Mouse (Mus musculus) left cerebral cortex, postnatal 25 days (tissue): Measurements from ENCODE around the gene Hoxc5. TPM values are rescaled to one million over a fixed set of nuclear protein-coding genes. Genes with fewer than 3 reads are reported as not detected.

ENCODE experiments used
- DNase-seq, 2 experiments: peaks; one replicate each; pipeline ENCODE4 v3.0.0; 2022; ENCODE audit warnings: low spot score in 2 of 2, mixed read lengths in 1 of 2
- intact Hi-C: fragments of 180-260 bp; cut with DNase I; formaldehyde crosslinking; loops from one replicate; pipeline ENCODE4 v1.15.1; 2025
- total RNA-seq, 2 experiments: library from RNA; stranded (reverse); gene quantifications; 2 replicates each; pipeline ENCODE4 v1.2.3; 2021

Hoxc5 gene
- total RNA-seq, 2 experiments from 2014 or later, result not detected

DNA sequence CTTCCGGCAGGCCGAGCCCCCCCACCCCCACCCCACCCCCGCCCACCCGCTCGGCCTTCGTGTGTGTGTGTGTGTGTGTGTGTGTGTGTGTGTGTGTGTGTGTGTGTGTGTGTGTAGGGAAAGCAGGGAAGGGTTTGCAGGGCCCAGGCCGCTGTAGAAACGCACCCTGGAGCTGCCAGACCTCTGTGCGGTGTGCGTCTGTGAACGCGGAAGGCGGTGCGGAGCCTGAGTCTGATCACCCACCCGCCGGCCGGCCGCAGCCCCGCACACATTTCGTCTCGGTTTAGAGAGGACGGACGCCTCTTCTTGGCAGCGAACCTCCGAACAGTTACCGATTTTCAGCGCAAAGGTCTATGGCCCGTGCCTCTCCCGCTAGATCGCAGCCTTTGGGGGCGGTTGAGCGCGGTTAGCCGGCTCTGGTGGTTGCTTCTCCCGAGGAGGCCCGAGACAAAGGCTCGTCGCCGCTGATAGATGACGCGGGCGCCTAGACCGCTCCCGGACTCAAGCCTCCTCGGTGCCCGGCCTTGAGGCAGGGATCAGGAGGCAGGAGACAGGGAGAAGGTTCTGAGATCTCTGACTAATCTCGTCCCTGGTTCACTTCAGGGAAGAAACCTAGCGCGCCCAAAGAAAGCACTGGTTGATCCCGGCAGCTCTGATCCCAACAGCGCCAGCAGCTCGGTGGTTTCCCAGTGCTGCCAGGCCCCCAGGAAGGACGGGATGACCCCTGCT lies 24.3 kb upstream of the Hoxc5 start:
- intact Hi-C loops, result no loop called here
- no peak for DNase-seq

DNA sequence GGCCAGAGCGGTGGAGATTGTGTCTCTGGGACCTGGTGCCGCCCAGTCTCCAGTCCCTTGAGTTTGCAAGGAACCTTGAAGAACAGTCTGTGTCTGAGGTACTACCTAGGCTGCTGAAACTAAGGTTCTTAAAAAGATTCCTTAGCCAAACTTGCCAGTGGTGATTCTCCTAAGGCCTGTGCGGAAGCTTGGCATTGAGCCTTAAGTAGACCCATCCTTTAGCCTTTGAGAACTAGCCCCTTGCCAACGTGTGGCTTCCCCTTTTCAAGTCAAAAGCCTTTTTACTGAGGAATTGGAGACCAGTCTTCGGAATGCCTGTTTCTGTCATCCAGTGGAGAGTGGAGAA lies 23.8 kb upstream of the Hoxc5 start:
- intact Hi-C loops, result no loop called here
- DNase-seq, result no peak

DNA sequence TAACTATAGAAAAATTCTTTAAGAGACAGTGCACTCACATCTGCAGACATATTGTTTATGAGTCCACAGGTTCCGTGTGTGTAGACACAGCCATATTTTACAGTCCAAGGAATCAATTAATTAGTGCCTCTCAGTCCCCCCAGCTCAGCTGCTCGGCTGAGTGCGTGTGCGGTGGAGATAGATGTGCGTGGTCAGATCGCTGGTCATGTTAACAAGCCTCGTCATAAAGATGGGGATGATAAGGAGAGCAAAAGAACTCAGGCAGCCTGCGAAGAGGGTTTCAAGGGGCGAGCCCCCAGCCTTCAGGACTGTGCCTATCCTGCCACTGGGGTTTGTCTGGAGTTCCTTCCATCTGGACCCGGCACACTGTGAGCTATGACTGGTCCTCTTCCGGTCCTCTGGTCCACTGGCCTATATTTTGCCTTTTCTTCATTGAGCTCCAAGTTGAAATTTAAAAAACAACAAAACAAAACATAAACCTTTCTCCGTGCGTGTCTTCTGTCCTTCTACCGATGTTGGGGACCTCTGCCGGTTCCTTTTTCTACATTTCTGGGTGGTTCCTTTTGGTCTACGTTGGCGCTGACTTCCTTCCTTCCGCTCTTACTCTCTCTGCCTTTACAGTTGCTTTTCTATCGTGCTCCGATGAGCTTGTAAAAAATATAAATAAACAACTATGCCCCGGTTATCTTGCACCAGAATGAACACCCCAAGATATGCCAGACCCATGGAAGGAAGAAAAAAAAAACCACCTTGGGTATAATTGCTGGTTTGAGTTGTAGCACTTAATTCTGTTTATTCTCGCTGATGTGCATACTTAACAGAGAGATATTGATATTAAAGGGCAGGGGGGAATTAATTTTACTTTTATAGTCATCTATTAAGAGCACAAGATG lies 21.8 kb upstream of the Hoxc5 start:
- DNase-seq, result no peak
- intact Hi-C loops, result no loop called here

DNA sequence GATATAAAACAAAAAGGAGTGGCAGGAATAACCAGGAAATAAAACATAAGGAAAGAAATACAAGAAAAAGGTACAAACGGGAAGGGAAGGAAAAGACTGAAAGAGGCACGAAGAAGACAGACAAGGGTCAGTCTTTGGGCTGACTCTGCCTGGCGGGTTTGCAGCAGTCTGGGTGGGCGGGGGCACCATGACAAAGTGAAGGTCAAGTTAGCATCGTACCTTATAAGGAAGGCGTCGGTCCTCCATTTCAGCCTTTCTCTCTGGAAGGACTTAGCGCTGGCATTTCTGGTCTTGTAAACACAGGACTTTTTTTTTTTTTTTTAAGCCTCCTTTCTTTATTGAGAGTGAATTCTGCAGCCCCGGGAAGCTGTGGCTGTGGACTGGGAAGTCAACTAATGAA lies 20.0 kb upstream of the Hoxc5 start:
- intact Hi-C loops, result no loop called here
- no peak for DNase-seq

DNA sequence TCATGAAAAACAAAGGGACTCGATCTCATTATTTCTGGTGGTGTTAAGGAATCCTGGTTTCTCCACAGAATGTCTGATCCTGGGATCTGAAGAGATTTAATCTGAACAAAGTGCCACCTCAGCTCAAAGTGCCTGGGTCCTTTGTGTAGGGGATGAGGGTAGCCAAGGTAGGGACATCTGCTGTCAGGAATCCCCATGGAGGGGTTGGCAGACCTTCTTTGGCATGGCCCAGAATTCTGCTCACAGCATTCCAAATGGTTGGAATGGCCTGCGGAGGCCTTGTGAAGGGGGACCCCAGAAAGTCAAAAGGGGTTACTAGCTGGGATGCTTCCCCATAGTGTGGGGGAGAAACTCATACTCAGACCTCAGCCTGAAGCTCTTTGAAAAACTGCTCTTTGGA lies 18.4 kb upstream of the Hoxc5 start:
- intact Hi-C loops, result no loop called here
- DNase-seq, result no peak

DNA sequence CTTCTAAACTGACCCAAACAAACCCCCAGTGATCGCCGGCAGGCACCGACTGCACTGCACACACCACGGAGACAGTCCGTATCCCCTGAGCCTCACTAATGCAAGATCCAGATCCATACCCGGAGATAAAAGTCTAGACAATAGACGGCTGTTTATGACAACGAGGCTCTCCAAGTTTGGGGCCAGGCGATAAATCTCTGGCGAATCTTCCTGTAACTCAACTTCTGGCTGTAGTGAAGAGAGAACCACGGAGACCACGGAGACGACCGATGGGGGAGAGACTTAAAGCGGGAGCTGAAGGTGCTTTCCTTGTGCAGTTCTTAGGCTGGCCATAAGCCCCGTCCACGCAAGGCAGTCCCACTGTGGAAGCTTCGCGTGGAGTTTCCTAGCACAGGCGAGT lies 17.5 kb upstream of the Hoxc5 start:
- no peak for DNase-seq
- intact Hi-C loops, result no loop called here

DNA sequence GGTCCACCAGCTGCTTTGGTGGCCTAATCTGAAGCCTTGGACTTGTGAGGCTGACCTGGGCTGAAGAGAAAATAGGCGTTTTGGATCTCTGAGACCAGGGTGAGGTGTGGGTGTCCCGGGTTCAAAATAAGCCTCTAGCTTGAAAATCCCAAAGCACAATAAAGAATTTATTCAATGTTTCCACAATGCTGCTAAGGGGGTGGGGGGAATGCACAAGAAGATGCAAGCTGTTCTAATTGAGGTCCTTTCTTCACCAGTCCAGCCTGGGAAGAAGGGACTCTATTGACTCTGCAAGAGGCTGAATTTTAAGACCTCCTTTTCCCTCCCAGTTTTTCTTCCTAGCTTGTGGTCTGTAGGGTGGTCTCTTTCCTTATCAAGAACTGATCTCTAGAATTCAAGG lies 16.4 kb upstream of the Hoxc5 start:
- intact Hi-C loops, result no loop called here

DNA sequence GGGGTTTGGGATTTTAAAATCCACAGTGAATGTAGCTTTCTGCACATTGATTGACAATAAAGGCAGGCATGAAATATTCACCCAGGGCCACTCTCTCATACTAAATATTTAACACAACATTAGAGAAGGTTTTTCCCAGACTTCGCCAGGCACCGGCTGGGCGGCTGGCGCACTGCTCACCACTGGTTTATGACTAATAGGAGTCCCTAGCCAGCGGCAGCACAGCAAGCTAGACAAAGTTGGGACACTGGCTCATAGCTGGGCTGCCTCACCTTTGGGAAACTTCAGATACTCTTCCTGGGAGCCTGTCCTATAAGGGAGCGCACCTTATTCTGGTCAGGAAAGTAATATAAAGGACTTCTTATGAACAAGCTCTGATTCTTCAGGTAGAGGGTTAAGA lies 13.7 kb upstream of the Hoxc5 start:
- DNase-seq, result no peak
- intact Hi-C loops, result no loop called here

More for the DNA sequence above, 16.4 kb upstream of the Hoxc5 start:
- no peak for DNase-seq

DNA sequence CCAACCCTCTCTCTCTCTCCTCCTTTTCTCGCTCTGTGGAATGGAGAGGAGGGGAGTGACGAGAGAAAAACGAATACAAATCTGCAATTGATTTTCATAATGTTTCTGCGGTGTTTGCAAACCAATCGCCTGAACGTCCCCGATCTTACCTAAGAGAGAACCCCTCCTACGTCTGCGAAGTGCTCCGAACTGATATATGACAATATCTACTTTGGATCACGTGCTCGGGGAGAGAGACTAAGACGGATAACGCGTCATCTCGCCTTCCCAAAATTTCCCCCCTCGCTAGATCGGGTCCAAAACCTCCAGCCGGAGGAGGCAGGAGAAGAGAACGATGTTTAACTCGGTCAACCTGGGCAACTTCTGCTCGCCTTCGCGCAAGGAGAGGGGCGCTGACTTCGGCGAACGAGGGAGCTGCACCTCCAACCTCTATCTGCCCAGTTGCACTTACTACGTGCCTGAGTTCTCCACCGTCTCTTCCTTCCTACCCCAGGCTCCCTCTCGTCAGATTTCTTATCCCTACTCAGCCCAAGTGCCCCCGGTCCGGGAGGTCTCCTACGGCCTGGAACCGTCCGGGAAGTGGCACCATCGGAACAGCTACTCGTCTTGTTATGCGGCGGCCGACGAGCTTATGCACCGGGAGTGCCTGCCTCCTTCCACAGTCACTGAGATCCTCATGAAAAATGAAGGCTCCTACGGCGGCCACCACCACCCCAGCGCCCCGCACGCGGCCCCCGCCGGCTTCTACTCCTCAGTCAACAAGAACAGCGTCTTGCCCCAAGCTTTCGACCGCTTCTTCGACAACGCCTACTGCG lies 12.8 kb upstream of the Hoxc5 start, which contains the start of gene Hoxc11:
Hoxc11 (plus strand) TSS at position 236 of the 815 bp plus-strand sequence.
- intact Hi-C loops, result no loop called here
- DNase-seq, result no peak

DNA sequence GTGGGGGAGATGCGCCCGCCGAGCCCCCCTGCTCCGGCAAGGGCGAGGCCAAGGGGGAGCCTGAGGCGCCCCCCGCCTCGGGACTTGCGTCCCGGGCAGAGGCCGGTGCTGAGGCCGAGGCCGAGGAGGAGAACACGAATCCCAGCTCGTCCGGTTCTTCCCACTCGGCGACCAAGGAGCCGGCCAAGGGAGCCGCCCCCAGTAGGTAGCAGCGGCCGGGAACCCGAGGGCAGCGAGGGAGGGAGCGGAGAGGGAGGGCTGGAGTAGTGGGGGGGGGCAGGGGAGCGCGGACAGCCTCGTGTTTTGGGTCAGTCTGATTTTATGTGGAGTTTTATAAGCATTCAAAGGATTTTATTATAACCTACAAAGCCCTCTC lies 12.2 kb upstream of the Hoxc5 start:
- DNase-seq, result no peak
- intact Hi-C loops, result no loop called here

DNA sequence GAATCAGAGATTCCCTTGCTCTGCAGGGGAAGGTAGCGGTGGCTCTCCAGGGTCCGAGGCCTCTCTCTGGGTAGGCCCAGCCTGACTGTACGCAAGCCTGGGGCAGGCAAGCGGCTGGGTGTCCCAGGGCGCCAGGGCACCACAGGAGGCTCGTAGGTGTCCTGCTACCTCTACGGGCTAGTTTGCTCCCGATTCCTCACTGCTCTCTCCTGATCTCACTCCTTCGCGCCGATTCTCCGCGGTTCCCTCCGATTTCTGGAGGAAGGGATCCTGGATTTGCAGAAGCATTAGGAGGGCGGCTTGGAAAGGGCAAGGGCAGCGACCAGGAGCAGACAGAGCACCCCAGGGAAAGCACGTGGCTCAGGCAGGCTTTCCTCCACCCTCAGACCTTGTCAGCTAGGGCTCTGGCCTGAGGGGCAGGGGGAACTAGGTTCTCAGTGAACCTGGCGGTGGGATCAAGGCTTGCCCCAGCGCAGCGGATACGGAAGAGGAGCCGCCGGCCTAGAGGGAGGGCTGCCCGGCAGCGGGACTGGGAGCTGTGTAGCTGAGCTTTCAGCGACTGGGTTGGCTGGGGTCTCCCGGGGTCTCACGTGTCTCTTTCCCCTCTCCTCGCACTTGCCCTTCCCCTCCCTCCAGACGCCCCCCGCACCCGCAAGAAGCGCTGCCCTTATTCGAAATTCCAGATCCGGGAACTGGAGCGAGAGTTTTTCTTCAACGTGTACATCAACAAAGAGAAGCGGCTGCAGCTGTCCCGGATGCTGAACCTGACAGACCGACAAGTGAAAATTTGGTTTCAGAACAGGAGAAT lies 11.2 kb upstream of the Hoxc5 start:
- no peak for DNase-seq
- intact Hi-C loops, result no loop called here

DNA sequence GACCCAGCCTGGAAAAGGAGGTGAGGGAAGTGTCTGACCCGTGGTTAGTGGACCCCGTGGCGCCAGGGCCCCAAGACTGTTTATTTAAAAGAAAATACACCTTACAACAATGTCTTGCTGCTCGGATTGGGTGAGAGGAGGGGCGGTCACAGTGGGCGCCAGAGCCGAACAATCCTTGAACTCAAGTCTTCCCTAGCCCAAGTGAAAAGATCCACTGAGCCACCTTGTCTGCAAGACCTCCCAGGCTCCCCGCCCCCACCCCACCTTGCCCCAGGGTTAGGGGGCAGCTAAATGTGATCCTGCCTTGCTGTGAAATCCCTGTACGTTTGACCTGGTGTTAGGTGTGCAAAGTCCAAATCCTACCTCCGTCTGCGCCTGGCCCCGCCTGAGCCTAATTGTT lies 10.3 kb upstream of the Hoxc5 start:
- DNase-seq, result no peak
- intact Hi-C loops, result no loop called here

DNA sequence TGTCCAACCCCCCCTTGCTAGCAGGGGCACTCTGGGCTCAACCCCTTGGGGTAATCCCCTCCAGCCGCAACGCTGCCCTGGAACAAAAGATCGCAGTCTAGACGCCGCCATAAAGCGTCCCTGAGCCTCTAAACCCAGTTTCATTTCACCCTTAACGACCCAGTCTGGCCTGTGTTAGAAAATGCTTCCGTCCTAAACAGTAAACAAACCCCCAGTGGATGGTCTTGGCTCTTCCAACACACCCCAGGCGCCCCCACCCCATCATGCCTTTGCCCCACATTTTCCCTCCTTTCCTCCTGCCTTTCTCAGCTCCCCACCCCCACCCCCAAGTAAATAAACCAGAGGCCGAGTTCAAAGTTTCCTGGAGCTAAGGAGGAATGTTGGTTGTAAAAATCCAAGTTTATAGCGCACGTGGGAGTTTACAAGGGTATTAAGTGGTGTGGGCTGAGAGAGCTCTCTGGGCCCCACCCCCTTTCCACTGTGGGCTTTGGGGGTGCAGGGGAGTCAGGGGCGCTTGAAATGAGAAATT lies 7.5 kb upstream of the Hoxc5 start:
- DNase-seq, result no peak
- intact Hi-C loops, result no loop called here

DNA sequence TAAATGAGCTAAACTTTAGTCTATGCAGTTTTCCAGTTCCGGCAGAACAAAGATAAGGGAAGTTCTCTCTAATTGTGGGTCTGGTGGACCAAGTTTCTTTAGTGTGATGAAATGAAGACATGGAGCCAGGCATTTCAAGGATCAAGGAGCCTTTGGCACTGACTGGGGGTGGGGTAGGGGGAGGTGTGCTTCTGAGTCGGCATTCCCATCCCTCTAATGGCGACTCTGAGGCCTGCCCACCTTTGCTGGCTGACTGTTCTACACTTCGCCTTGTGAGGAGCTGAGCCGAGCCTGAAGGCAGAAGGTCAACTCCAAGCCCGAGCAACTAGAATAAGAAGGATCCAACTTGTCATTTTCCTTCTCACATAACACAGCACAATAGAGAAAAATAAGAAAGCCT lies 5.5 kb upstream of the Hoxc5 start:
- intact Hi-C loops, result no loop called here
- no peak for DNase-seq

DNA sequence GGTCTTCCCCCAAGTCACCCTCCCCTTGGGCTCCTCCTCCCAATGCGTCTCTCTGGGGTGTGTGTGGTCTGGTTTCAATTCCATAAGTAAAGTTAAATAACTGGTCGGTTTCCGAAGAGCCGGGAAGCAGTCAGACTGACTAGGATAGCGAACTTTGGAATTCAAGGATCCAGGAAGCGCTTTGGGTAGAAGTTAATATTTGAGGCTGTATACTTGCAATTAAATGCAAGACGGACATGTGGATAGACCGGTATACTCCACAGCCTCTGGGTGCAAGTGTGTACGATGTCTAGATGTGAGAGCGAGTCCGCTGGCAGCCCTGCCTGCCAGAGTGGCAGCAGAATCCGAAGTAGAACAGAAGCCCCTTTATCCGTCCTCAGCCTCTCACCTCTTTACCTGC lies 4.8 kb upstream of the Hoxc5 start:
- intact Hi-C loops, result no loop called here
- DNase-seq, result no peak

DNA sequence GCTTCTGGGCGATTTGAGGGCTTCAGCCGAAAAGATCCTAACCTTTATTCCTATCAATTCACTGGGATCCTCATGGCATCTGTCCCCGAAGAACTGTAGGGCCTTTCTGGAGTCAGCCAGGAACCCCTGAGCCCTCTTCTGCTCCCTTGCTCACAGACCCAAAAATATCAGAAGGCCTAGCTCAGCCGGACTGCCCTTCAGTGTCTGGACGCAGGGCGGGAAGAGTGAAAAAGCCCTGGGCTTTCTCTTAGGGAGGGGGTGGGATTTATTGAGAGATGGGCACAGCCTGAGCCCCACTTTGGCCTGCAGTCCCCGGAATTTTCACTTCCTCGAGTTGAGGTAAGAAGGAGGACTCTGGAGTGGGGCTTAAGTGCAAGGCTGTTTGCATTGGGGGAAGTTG lies 4.0 kb upstream of the Hoxc5 start:
- no peak for DNase-seq
- intact Hi-C loops, result no loop called here

DNA sequence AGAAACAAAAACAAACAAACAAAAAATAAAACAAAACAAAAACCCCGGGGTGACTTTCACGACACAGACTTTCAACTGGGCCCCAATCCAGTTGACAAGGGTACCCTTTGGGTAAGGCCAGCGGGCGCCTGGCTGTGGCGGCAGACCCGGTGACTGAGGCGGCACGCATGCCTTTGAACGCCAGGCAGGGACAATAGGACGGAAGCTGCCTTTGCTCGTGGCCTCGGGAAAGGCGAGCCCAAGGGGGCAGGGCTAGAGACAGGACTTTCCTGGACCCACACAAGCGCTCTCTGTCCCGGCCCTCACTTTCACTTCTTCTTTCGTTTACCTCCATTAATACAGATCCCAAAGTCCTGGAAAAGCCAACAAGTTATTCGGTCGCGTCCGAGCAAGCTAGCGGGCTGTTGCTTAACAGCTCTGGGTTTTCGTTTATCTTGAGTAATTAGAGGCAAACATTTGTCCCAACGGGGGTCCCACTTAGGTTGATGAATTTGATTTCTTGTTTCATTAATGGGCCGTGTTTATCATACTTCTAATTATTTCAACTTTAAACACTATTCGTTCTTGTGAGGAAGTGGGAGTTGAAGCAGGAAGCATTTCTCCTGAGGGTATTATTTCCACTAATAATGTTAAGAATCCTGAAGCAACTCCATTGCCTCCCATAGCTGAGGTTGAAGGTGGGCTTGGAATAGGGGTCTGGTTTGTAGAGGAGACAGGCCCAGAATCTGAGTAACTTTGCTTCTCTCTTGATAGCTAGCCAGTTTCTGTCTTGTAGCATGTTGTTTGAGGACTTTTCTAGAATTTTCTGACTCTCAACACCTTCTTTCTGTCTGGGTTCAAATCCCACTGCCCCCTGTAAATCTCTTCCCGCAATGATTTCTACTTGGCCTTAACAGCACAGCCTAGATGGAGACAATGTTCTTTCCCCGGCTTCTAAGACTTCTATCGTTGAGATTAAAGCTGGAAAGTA lies 3.3 kb upstream of the Hoxc5 start:
- DNase-seq, result no peak
- intact Hi-C loops, result no loop called here
